Mouse (Mus musculus) kidney, adult 9 months (tissue): ENCODE data around the gene Dnajc8.
"Not testable (repeated sequence)": the region's sequence is repeated elsewhere in the genome, so short reads cannot be mapped to it uniquely, and the experiment has no call there.

Experiments used
- DNase-seq: peaks from one replicate; pipeline ENCODE4 v3.0.0; 2022

Dnajc8 gene

DNA sequence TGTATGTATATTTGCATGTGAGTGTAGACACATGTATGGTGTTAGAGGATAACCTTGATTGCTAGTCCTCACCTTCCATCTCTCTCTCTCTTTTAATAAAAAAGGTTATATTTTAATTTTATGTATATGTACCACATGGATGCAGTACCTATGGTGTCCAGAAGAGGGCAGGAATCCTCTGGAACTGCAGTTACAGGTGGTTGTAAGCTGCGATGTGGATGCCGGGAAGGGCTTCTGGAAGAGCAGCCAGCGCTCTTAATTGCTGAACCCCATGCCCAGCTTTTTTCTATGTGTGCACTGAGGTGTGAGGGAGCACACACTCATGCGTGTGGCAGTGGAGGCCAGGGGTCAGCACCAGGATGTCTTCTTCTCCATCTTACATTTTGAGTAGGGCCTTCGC, 33.8 kb downstream of the Dnajc8 start:
- no peak for DNase-seq

DNA sequence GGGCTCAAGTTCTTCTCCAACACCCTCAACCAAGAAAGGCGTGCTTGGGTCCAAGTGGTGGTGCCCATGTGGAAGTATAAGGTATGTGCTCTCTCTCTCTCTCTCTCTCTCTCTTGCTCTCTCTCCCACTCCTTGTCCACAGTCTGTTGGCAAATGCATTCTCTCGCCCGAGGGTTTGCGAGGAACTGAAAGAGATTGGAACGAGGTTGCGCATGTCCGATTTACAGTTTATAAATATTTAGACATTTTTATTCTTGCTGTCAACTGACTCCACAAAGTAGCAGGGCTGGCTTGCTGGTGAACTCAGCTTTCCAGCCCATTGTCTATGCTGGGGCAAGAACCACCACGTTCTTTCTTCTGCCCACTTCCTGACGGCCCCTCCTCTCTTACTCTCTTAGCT, 35.8 kb downstream of the Dnajc8 start:
- no peak for DNase-seq

DNA sequence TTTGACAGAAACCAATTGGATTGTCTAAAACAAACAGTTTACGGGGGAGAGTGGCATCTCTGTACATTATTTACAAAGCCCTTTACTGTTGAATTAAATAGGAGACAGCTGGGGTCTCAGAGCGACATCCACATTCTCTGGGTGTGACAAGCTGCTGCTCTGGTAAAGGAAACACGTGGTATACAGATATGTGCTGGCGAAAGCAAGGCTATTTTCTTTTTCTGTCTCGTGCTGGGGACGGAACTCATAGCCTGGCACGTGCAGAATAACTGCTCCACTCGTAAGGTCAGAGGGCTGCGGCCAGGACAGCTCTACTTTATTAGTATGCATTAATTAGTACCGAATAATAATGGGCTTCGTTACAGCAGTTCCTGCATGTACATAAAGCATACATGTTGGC, 38.0 kb downstream of the Dnajc8 start:
- DNase-seq = peak; percentile 17

DNA sequence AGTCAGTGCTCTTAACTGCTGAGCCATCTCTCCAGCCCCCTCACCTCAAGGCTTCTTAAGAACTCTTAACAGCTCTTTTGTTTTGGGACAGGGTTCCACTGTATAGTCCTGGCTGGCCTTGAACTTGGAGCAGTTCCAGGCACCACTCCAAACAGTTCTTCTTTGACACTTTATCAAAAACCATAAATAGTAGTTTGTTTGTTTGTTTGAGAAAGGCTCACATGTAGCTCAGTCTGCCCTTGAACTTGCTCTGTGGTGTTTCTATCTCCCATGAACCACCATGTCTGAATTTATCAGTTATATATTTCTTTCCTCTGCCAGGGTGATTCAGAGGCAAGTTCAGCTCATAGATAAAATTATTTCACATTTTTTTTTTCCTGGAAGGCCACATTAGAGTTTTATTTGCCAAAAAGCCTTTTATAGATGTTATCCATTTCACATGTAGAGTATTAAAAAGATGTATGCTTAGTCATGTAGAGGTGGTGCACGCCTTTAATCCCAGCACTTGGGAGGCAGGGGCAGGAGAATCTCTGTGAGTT, 39.5 kb downstream of the Dnajc8 start:
- DNase-seq = no peak

DNA sequence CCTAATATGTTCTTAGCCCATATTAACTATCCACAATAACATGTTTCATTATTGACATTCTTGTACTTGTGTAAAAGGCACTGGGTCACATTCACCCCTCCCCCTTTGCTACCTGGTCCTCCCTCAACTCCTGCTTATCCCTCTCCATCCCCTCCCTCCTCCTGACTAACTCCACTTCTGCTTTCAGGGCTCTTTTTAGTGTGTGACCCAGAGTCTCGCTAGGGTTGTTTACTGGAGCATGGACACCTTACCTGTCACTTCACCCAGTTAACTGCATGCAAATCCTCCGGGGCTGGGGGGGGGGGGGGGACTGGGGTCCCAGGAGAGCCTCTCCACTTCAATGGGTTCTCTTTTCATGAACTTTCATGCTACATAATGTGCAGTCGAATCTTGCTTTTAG, 48.4 kb downstream of the Dnajc8 start:
- DNase-seq = no peak

DNA sequence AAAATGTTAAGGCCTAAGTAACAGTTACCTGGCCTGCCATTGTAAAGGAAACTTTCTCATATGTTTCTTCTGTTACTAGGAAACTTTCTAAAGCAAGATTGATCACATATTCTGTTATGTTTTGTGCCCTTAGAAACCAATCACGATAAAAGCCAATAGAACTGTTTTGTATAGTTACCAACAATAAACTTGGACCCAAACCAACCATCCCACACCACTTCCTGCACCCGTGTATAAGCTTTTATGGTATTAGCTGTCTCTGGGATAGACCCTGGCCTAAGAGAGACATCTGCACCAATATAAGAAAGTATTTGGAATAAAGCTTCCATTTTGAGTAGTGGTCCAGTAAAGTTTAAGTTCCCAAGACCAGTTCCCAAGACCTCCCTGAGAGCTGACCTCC, 49.6 kb downstream of the Dnajc8 start:
- no peak for DNase-seq

DNA sequence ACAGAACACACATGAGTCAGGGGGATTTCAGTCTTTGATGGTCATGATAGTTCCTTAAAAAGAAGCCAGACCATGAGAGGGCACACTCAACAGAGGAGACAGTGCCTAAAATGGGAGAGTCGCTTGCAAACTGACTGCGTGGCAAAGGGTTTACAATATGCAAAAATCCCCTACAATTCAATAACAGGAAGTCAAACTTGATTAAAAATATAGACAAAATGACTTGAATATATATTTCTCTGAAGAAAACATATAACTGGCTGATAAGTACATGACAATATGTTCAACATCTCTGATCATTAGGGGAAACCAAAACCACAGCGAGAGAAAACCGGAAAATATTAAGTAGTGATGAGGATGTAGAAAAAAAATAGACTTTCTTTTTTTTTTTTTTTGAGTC, 50.9 kb downstream of the Dnajc8 start:
- DNase-seq = no peak

DNA sequence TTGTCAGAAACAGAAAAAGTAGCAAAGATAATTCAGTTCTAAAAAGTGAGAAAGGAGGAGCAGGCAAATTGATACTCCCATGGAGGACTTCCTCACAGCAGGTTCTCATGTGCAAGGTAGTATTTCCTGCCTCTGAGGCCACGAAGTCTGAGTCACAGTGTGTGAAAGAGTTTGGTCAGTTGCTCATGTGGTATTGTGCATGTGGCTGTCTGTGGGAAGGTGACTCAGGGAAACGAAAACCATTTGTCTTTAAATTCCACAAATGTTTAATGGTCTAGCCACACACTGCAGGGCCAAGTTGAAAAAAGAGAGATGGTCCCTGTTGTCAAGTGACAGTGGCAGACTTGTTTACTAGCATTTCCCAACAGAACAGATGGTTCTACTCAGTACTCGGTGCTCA, 53.2 kb downstream of the Dnajc8 start:
- no peak for DNase-seq

DNA sequence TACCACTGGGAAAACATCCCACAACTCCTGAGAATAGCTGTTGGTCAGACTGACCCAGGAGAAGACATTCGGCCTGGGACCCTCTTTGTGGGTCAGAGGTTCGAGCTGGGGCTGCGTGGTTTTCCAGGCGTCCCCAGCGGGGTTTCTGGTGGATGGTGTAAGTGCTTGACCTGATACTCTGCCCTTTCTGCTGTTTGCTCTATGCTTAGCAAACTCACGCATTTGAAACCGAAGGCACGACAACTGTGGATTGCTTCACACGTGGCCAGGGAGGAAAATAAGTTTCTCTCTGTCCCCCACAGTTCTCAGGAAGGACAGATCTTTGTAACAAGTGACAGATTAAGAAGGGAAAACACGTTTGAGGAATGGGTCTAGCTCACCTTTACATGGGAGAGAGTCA, 55.3 kb downstream of the Dnajc8 start:
- DNase-seq = no peak

DNA sequence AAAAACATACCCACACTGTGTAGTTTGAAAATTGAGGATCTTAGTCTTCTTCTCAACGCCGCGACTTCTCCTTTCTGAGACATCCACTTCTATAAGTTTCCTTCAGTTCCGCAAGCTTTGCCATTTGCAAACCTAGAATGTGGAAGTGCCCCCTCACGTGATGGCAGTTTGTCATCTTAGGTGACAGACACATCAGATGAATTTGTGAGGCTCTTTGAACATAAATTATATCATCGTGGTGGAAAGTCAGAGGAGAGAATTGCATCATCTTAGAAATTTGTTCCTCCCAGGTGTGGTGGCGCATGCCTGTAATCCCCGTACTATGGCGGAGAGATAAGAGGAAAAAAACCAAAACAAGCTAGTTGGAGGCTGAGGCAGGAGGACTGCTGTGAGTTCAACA, 57.6 kb downstream of the Dnajc8 start:
- peak; percentile 24 for DNase-seq

DNA sequence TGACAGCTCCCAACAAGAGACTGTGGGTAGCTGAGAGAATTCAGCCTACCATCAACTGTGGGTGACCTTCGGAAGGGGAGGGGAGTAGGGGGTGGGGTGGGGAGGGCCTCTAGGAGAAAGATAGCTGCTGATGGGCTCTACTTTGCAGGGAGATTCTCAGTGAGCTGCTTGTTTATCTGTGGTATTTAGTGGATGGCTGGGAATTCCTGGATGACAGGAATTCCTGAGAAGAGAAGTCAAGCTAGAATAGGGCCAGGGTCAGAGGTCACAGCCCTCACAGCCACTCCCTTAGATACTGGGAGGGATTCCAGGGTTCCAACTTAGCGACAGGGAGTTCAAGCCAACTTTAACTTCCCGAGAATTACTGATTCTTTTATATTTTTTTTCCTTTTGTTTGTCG, 58.8 kb downstream of the Dnajc8 start:
- peak; percentile 29 for DNase-seq

DNA sequence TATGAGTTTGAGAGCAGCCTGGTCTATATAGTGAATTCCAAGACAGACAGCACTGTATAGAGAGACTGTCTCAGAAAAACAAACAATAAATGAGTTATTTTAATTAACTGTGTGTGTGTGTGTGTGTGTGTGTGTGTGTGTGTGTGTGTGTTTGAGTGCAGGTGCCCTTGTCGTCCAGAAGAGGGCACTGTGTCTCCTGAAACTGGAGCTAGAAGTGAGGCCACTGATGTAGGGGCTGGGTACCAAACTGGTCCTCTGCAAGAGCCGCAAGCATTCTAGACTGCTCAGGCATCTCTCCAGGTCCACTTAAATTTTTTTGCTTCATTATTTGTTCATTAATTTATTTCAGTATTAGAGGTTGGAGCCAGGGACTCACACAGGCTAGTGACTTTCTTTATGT, 63.5 kb downstream of the Dnajc8 start:
- DNase-seq = no peak

DNA sequence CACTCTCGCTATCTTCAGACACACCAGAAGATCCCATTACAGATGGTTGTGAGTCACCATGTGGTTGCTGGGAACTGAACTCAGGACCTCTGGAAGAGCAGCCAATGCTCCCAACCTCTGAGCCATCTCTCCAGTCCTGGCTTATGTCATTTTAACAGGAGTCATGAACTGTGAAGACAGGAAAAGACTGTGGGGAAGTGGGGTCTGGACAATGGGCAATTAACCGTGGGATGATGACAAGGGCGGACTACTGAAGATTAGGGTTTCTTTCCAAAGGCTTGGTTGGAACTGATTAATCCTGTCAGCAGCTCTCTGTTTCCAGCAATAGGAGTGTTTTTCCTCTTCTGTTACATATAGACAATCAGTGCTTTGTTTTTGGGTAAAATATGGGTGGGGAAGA, 64.4 kb downstream of the Dnajc8 start:
- no peak for DNase-seq

DNA sequence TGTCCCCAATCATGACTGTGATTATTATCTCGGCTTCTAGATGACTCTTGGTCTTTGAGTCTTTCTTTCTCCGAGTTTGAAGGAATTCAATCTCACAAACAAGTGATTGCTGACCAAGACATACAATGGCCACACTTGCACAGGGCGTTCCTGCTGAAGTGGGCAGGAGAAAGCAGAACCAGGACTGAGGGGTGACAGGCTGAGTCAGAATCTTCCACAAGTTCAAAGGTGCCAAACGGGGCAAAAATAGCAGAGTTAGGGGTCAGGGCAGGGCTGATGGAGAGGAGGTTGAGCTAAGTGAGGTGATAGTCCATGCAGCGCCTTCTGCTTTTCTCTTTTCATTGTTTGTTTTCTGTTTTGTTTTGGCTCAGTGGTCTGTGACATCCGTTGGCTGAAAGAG, 65.1 kb downstream of the Dnajc8 start:
- no peak for DNase-seq

DNA sequence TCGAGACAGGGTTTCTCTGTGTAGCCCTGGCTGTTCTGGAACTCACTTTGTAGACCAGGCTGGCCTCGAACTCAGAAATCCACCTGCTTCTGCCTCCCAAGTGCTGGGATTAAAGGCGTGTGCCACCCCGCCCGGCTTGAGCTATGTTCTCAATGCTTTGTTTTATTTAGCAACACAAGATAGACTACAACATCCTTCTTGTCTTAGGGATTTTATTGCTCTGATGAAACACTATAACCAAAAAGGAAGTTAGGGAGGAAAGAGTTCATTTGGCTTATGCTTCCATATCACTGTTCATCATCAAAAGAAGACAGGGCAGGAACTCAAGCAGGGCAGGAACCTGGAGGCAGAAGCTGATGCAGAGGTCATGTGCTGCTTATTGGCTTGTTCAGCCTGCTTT, 65.9 kb downstream of the Dnajc8 start:
- DNase-seq = not testable (repeated sequence)
